Mouse (Mus musculus): ENCODE results near the gene Syt1. TPM values are rescaled to one million over a fixed set of nuclear protein-coding genes. Genes with fewer than 3 reads are reported as not detected.
A peak's percentile ranks its signal among the peaks of the same experiment; 100 is the strongest.

The Syt1 gene
- total RNA-seq (2021) = 1,000 to 10,000 TPM; 1,117 to 1,180 TPM

DNA sequence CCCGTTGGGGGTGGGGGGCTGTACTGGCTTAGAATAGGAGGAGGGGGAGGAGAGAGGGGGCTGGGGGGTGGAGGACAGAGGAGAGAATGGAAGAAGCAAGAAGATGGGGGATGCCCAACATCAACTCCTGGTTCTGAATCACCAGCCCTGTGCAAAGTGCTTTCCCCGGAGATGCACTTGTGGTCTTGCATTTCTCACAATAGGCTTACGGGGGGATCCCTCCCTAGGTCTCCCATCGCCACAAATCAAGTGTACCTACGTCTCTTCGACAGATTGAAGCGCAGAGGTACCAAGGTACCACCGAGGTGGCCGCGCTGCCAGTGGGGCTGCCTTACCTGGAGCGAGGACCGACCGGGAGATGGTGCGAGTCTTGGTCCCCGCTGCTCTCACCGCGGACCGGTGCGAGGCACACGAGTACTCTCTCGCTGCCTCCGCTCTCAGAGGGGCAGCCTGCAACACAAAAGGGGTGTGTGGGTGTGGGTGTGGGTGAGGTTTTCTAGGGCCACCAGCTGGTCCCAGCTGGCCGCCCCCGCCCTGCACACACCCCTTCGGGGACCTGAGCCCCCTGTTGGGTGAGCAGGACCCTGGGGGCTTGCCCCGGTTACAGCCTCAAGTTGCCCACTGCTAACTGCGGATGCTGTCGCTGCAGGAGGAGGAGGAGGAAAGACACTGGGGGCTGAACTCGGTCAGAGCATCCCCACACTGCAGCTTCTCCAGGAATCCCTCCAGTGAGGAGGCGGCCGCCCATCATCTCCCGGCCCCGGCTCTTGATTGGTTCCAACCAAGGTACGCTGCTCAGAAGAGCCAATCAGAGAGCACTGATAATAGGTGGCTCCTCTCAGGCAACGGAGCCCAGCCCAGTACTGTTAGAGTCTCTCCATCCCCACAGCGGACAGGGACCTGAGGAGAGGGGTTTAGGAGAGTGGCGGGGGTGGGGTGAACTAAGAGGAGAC is at the start of gene Syt1:
Gene Syt1 (minus strand): TSS at position 742 of the 953 bp plus-strand sequence.
- peak; percentile 89 to 99 for DNase-seq (ENCODE audit: low spot score in 2 of 2)
- intact Hi-C loops (cut with DNase I) = loop anchor here (1.0 to 5.0 kb wide), 5 partner anchors 46 to 487 kb away; no protein-coding TSS in a partner anchor

DNA sequence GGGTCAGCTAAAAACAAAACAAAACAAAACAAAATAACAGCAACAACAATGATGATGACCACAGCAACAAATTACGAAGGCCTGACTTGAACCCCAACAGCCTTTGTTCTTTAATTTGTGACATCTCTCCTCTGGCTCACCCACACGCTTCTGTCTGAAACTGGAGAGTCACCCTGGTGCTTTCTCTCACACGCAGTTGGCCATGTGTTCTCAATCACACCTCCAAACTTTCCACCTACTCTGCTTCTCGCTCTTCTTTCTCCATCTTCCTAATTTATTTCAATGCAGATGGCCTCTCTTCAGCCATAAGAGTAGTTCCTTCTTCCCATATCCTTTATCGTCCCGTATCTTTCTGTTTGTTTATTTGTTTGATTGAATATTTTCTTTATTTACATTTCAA is 45.7 kb upstream of the Syt1 start:
- peak; percentile 8 to 83 for DNase-seq (ENCODE audit: low spot score in 2 of 2)
- intact Hi-C loops (cut with DNase I) = loop anchor here (1.0 kb wide), 1 partner anchor 45 kb away; no protein-coding TSS in a partner anchor

DNA sequence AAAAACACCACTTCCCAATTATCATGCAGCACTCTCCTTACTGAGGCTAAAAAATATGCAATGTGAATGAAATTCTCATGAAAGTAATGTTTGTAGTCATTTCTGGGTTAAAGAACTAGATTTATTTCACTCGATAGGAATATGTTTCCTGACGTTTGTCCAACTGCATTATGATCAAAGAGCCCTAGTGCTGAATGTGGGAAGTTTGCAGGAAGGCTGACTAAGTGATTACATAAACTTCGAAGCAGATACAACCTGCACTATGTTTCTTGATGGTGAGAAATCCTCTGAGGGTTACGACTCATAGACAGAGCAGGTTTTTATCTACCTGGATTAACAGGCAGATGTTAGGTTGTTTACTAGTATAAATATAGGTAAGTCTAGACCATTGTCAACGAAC is 36.8 kb upstream of the Syt1 start:
- intact Hi-C loops (cut with DNase I) = no loop called here
- DNase-seq (ENCODE audit: low spot score in 2 of 2) = peak in 1 of 2 experiments; percentile 49

DNA sequence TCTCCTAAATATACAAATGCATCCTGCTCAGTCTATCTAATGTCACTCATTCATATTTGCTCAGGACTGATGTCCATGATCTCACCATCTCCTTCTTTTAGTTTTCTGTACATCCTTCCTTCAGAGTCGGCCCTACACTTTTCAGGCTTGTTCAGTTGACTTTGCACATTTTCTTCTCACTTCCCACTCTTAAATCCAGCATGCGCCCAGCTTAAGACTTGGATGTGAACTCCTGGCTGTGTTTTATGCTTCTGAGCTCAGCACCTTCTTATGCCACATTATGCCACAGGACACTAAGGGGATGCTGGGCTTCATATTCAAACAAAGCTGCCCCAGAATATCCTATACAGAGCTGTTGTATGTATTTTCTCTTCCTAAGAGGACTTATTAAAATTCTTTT is 36.2 kb upstream of the Syt1 start:
- intact Hi-C loops (cut with DNase I) = no loop called here
- peak in 1 of 2 experiments; percentile 58 for DNase-seq (ENCODE audit: low spot score in 2 of 2)

DNA sequence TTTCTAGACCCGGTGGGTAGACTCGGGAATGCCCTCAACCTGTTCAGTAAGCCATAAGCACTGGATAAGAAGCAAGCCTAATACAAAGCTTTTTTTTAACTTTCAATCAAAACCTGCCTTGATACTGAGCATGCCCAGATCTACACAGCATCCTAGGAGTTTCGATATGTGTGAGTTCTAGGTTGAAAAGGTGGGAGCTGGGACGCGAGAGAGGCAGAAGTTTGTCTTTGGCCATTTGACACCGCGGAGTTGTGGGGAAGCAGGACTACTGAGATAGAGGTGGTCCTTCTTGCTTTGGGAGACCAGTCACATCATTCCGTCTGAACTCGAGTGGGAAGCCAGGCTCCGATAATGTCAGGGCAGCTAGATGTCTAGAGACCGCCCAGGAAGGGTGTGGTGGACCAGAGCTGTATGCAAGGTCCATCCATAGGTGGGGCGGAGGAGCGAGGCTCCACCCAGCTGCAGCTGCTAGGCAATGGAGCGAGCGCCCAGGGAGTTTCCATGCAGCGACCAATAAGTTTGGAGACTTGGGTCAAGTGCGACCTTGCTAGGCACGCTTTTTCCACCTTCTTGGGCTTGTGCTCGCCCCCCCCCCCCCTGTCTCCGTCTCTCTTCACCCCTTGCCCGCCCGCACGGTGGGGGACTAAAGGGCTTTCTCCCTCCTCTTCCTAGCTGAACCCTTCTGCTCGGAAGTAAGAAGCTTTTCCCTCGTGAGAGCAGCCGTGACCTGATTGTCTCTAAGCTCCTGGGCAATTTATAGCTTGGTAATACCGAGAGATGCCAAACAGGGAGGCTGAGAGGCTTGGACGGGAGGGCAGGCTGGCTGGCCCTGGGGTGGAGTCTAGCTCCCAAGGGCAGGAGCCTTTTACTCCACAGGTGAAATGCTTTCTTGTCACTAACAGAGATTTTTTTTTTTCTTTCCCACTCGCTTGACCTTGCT is 714 bp upstream of the Syt1 start:
- intact Hi-C loops (cut with DNase I) = loop anchor here (1.0 to 5.0 kb wide), 5 partner anchors 45 to 486 kb away; no protein-coding TSS in a partner anchor
- DNase-seq (ENCODE audit: low spot score in 2 of 2) = peak; percentile 60 to 85

DNA sequence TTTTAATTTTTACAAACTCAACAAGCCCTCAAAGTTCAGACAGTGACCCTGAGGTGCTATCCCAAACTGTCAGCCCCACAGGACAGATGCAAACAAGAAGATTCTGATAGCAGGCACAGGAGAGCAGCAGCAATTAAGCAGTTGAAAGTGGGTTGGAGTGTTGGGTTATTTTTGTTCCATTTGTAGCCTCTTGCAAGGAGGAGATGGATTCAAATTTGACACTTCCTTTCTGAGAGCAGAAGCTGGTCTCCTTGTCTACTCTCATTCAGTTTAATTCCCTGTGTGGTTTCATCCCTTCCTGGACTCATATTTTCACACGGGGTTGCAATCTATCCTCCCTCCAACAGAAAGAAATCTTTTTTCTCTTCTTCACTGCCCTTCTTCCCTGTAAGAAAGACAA is 951 bp downstream of the Syt1 start:
- DNase-seq (ENCODE audit: low spot score in 2 of 2) = no peak
- intact Hi-C loops (cut with DNase I) = loop anchor here (2.0 to 10.0 kb wide), 6 partner anchors 107 to 635 kb away; no protein-coding TSS in a partner anchor

DNA sequence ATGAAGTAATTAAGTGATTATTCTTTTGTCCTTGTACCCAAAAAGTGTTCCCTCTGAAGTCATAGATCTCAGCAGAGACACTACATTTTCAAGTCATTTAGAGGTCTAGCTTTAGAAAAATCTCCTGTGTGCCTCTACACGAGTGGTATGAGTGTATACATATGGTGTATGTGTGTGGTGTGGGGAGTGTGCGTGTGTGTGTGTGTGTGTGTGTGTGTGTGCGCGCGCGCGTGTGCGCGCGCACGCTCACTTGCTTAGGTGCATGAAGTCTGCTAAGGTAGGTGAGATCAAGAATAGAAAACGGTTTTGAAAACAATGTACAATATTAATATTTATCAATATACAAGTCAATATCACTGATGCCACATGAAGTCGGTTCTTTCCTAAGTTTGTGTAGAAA is 2.3 kb downstream of the Syt1 start:
- DNase-seq (ENCODE audit: low spot score in 2 of 2) = peak in 1 of 2 experiments; percentile 16
- intact Hi-C loops (cut with DNase I) = loop anchor here (10.0 kb wide), 2 partner anchors 554 to 636 kb away; no protein-coding TSS in a partner anchor

DNA sequence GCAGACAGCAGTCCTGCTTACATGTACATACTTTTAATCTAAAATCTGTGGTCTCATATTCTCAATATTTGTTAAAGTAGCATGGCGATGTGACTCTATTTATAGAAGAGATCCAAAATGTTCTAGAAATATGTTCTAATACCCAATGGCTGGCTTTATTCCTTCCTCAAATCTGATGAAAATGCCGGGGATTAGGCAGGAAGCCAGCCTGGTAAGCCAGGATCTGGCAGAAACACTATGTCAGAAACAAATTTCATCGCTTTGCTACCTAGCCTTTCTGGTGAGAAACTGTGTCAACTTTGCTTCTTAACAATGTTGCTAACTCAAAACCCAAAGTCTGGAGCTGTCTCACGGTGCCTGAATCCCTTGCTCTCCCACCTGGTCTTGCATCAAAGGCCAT is 7.3 kb downstream of the Syt1 start:
- DNase-seq (ENCODE audit: low spot score in 2 of 2) = no peak

DNA sequence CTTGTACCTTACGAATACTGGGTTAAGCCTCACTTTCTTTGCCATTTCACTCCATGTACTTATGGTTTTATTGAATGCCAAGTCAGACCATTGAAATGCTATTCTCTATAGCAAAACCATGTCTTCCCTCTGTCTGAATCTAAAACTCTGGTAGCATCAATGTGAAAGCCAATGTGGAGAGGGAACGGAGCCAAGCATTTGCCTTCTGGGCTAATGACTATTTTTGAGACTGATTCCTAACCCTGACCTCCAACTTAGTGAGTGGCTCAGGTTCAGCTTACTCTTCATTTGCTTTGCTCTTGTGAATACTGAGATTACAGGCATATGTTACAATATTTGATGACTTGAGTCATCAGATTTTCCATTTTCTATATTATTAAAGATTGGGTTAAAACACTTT is 23.5 kb downstream of the Syt1 start:
- no peak for DNase-seq (ENCODE audit: low spot score in 2 of 2)
- intact Hi-C loops (cut with DNase I) = no loop called here

More for the DNA sequence above, 7.3 kb downstream of the Syt1 start:
- intact Hi-C loops (cut with DNase I) = loop anchor here (10.0 kb wide), 2 partner anchors 549 to 641 kb away; no protein-coding TSS in a partner anchor

DNA sequence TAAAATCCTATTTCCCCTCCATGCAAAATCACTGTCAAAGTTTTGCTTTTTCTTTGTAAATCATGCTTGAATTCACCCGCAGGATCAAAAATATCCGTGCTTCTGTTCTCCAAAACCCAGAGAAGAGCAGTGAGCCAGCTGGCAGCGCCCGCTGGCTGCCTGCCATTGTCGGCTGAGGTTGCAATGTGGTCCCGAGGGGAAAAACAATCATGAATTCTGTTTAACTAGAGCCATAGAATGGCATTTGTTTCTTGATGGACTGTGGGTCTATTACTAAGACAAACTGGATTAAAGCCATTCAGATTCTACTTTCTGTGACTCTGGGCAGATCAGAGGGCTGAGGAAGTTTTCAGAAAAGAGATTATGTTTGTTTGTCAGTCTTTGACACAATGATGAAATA is 31.1 kb downstream of the Syt1 start:
- intact Hi-C loops (cut with DNase I) = no loop called here
- DNase-seq (ENCODE audit: low spot score in 2 of 2) = peak; percentile 64 to 84

DNA sequence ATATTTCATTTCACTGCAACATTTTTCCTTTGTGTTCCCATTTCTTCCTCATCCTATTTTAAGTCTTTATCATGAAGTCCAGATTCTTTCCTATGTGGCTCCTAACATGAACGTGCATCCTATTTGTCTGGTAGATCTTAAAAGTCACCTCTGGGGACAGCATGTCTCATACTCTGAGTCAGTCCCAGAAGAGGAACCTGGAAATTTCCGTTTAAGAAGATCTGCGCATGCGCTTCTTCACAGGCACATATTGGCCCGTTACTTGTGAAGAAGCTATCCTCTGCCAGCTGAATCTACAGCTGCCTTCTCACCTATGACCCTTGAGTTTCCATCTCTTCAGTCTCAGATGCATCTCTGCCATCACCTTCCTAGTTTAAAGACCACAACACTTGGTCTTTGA is 55.8 kb downstream of the Syt1 start:
- intact Hi-C loops (cut with DNase I) = no loop called here
- DNase-seq (ENCODE audit: low spot score in 2 of 2) = peak in 1 of 2 experiments; percentile 20

DNA sequence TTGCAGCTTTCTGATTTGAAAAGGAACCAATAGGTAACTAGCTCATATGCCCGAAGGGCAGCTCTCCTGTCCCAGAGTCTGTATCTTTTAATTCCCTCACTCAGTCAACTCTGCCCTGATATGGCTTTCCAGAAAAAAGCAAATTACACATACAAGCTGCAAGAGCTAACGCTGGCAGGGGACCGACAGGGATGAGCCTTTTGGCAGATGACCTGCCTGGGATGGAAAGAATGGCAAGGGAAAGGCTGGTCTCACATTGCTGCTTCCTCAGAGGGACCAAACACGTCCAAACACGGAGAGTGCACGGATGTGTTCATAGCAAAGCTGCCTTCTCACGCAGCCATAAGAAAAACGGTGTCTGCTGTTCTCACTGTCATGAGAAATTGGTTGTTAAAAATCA is 58.6 kb downstream of the Syt1 start:
- DNase-seq (ENCODE audit: low spot score in 2 of 2) = no peak
- intact Hi-C loops (cut with DNase I) = no loop called here

DNA sequence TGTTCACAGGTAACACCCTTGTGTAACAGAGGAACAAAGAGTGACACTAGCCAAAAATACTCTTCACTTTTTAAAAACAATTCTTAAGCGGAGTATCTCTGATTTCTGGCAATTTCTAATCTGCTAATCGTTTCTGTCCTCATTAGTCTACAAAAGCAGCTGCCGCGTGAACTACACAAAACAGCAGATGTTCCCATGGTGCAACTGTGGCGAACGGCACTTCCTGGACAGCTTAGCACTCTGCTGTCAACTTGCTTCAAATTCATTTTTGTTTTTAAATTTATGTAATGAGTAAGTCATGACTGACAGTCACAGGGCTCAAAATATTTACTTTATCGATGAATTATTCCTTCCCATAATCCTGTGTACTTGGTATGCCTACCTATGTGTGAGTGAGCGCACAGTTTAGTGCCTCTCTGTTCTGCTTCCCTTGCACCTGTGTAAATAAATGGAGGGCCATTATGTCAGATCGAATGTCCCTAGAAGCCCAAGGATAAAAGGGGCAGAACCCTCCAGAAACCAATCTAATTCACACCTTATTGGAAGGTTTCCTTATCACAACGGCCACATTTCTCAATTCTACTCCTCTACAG is 73.8 kb downstream of the Syt1 start:
- intact Hi-C loops (cut with DNase I) = no loop called here
- no peak for DNase-seq (ENCODE audit: low spot score in 2 of 2)

DNA sequence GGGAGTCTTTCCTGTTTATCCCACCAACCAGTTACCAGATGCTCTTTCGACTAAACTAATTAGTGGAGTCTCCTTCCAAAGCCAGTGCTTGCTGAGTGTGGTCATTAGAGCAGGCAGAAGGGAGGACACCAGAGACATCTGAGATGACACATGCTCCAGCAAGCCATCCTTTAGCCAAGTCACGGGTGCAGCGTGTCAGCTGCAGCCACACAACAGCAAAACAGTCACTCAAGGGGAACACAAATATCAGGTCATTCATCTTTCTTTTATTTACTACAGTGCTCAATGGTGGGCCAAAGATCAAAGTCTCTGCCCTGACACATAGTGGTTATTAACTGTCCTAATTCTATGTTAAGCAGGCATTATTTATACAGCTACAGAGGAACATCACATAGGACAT is 80.5 kb downstream of the Syt1 start:
- intact Hi-C loops (cut with DNase I) = no loop called here
- DNase-seq (ENCODE audit: low spot score in 2 of 2) = no peak

DNA sequence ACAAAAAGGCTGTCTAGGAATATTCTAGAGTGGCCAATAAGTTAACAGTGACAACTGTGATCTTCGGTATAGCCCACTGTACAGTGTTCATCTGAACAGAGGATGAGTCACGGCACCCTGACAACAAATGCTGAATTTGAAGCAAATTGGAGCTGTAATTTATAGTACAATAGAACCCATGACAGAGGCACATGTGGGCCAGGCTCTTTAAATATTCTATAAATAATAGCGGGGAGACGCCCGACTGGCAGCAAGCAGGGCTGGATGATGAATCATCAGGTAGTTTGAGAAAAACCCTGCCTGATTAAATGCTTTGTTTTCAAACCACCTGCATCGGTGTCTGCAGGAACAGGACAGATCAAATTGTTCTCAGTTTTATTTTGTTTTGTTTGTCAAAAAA is 81.1 kb downstream of the Syt1 start:
- DNase-seq (ENCODE audit: low spot score in 2 of 2) = peak; percentile 28 to 49
- intact Hi-C loops (cut with DNase I) = no loop called here

DNA sequence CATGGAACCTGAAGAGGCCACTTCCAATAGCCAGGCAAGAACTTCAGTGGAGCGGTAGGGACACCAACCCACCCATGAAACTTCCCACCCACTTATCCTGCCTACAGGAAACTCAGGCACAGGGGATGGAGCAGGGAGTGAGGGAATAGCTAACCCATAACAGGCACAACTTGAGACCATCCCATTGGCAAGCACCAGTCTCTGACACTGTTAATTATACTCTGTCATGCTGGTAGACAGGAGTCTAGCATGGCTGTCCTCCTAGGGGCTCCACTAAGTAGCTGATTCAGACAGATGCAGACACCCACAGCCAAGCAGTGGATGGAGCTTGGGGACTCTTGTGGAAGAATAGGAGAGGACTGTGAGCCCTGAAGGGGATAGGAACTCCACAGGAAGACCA is 105.5 kb downstream of the Syt1 start:
- intact Hi-C loops (cut with DNase I) = no loop called here
- no peak for DNase-seq (ENCODE audit: low spot score in 2 of 2)

DNA sequence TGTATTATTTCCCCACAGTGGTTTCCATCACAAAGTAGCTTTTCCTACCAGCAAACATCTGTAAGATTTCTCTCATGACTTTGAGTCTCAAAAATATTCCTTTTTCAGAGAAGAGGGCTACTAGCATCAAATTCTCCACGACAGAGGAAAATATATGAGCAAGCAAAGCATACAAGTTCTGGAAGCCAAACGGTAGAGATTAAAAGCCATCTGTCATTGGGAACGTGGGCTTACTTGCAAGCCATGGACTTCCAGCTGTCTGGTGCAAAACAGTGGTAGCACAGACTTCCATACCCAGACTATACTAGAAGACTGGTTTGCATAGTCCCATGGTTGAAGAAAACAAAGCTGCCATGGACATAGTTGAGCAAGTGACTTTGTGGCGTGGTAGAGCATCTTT is 106.4 kb downstream of the Syt1 start:
- intact Hi-C loops (cut with DNase I) = no loop called here

DNA sequence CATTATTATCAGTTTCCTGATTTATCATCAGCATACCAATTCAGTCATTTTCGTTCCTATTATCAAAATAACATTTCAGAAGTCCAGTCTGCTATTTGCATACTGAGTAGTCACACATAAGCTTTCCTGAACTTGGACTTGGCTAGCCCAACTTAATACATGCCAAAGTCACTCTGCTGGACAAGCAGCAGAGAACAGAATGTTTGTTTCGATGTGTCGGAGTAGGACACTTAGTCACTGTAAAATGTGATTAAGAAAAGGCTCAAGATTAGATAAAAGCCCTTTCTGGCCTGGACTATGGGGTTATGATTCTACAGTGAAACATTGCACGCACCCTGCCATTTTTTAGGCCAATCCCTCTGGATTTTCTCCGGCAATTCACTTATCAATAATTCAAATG is 114.3 kb downstream of the Syt1 start:
- intact Hi-C loops (cut with DNase I) = no loop called here
- no peak for DNase-seq (ENCODE audit: low spot score in 2 of 2)

More for the DNA sequence above, 106.4 kb downstream of the Syt1 start:
- peak in 1 of 2 experiments; percentile 58 for DNase-seq (ENCODE audit: low spot score in 2 of 2)

DNA sequence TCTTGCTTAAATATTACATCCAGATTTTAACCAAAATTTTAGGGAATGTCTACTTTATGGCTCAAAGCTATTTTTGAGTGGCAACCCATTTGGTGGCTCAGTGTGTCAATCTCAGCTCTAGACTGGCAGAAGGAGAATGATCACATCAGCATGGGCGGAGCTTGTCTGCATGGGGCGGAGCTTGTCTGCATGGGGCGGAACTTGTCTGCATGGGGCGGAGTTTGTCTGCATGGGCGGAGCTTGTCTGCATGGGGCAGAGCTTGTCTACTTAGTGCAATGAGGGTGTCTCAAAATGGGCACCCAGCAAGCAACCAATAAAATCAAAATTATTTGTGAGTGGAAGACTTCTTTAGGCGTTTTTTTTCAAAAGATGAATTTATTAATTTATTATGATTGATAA is 117.5 kb downstream of the Syt1 start:
- intact Hi-C loops (cut with DNase I) = no loop called here
- DNase-seq (ENCODE audit: low spot score in 2 of 2) = no peak

Data from left cerebral cortex, postnatal 25 days (tissue).